Mouse (Mus musculus) lung, postnatal 0 days (tissue): ENCODE measurements around the gene Atp6v1e1.

Source experiments
- CTCF ChIP-seq: IDR thresholded peaks from 2 replicates; pipeline ENCODE4 v1.5.1; 2016; ENCODE audit warnings: antibody characterized with exemption, mild to moderate bottlenecking
- EP300 ChIP-seq: IDR thresholded peaks from 2 replicates; pipeline ENCODE4 v1.6.1; 2016; ENCODE audit warnings: antibody characterized with exemption, mild to moderate bottlenecking, control low read depth

DNA sequence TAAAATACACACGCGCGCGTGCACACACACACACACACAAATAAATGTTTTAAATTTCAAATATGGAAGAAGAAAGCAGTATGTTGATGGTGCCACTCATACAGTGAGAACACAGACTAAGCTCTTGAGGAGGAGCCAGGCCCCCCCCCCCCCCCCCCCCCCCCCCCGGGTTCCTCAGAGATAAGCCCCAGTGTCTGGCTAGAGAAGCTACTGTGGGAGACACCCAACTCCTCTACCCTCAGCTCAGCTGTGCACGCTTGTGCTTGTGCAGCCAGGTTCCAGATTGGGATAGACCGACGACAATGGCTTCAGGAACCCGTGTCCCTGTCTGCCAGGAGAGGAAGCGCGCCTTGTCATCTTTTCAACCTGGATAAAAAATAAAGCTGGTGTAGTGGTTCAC, 32.4 kb downstream of the Atp6v1e1 start:
- TF ChIP-seq EP300: no peak
- TF ChIP-seq CTCF: no peak
